Mouse (Mus musculus) G1E (cell line): Measurements from ENCODE around the gene Ormdl2. TPM values are rescaled to one million over a fixed set of nuclear protein-coding genes. Genes with fewer than 3 reads are reported as not detected.
A peak's percentile ranks its signal among the peaks of the same experiment; 100 is the strongest.

Source experiments
- ATAC-seq: 2 replicates; pipeline ENCODE4 v1.8.0; 2016; ENCODE audit warnings: mild to moderate bottlenecking; ENCODE audit not compliant: insufficient number of reproducible peaks, poor library complexity, low FRiP score, severe bottlenecking; ENCODE audit errors: extremely low read depth
- DNase-seq: peaks from one replicate; pipeline ENCODE4 v3.0.0; 2012; ENCODE audit warnings: low spot score
- H3K27me3 ChIP-seq: 2 replicates; pipeline ENCODE4 v1.6.1; 2012; ENCODE audit warnings: mild to moderate bottlenecking, low read length, inconsistent platforms; ENCODE audit not compliant: insufficient read depth
- H3K36me3 ChIP-seq: replicated peaks from 2 replicates; pipeline ENCODE3; 2012; ENCODE audit warnings: mild to moderate bottlenecking, inconsistent platforms
- H3K4me1 ChIP-seq: 2 replicates; pipeline ENCODE4 v1.6.1; 2012; ENCODE audit warnings: low read depth, low read length, inconsistent platforms, mixed read lengths; ENCODE audit not compliant: insufficient read depth
- H3K4me3 ChIP-seq: 2 replicates; pipeline ENCODE4 v1.5.1; 2012; ENCODE audit warnings: low read depth, mild to moderate bottlenecking, inconsistent platforms, low read length, moderate library complexity, mixed read lengths
- H3K9me3 ChIP-seq: replicated peaks from 2 replicates; pipeline ENCODE4 v1.6.1; 2012; ENCODE audit warnings: inconsistent platforms
- CTCF ChIP-seq: IDR thresholded peaks from 2 replicates; pipeline ENCODE4 v1.5.1; 2012; ENCODE audit warnings: low read depth, low read length, inconsistent platforms, mixed read lengths
- GATA1 ChIP-seq: IDR thresholded peaks from 2 replicates; pipeline ENCODE4 v1.6.1; 2012; ENCODE audit warnings: borderline replicate concordance, low read length, inconsistent platforms, mixed read lengths
- GATA2 ChIP-seq: IDR thresholded peaks from 2 replicates; pipeline ENCODE4 v1.6.1; 2012; ENCODE audit warnings: low read depth, low read length, inconsistent platforms, borderline replicate concordance
- POLR2AphosphoS5 ChIP-seq: IDR thresholded peaks from 2 replicates; pipeline ENCODE4 v1.6.1; 2012; ENCODE audit warnings: low read depth, low read length, inconsistent platforms; ENCODE audit not compliant: insufficient replicate concordance
- TAL1 ChIP-seq: conservative IDR thresholded peaks from 2 replicates; pipeline ENCODE4 v1.6.1; 2012; ENCODE audit warnings: low read depth, low read length, inconsistent platforms, mixed read lengths
- polyA plus RNA-seq: library from polyadenylated mRNA; stranded (reverse); fragments of >175 nt; gene quantifications from 2 replicates; pipeline ENCODE4 v1.2.3, GENCODE M21; 2012
- total RNA-seq, 2 experiments: library from RNA; stranded (forward) in 1 of 2; stranded (reverse) in 1 of 2; fragments of 200-1000 nt in 1 of 2; fragments of >200 nt in 1 of 2; fragmentation: Nextera tagmentation in 1 of 2; gene quantifications; 2 replicates each; pipeline ENCODE4 v1.2.3; 2014 to 2017

The Ormdl2 gene
- 29.3 and 31.9 TPM in 2 replicates for total RNA-seq (2014; fragmentation: Nextera tagmentation)
- 132 and 152 TPM in 2 replicates for total RNA-seq (2017)
- polyA plus RNA-seq, result 18.0 and 21.9 TPM in 2 replicates

GRCm38 (mm10) chr10:128821358-128822056 is at the start of gene Ormdl2:
TSS of gene Ormdl2 (minus strand) at chr10:128821645.
- Histone ChIP-seq H3K9me3 (no peaks in the 10 kb centered on the region), H3K27me3 (no peaks in the 10 kb centered on the region), H3K36me3 (peaks cover 58% of the 10 kb centered on the region), H3K4me1 (peaks cover 23% of the 10 kb centered on the region), H3K4me3 (peak within 1 kb of the TSS; percentile 78)
- peak; percentile 99 for ATAC-seq
- TF ChIP-seq POLR2AphosphoS5 (no peak), GATA1 (no peak), TAL1 (no peak), GATA2 (no peak), CTCF (no peak)
- peak; percentile 98 for DNase-seq

- no peaks in the 10 kb centered on the region for H3K9me3 ChIP-seq
- H3K4me3 ChIP-seq, result no peak overlapping the region
- no peak for DNase-seq
- TF ChIP-seq GATA1 (no peak), CTCF (no peak)
- no peak for ATAC-seq
- no peaks in the 10 kb centered on the region for H3K27me3 ChIP-seq
- peaks cover 86% of the 10 kb centered on the region for H3K36me3 ChIP-seq
- no peaks in the 10 kb centered on the region for H3K4me1 ChIP-seq
These were observed 48.9 kb upstream of the Ormdl2 start for GRCm38 (mm10) chr10:128870341-128870740.

- DNase-seq, result no peak
- no peak for TF ChIP-seq GATA1
- TF ChIP-seq GATA2, result no peak
- no peak for TF ChIP-seq CTCF
- TF ChIP-seq TAL1, result no peak
- no peak for TF ChIP-seq POLR2AphosphoS5
- ATAC-seq, result no peak
- H3K4me3 ChIP-seq, result no peak overlapping the region
- H3K27me3 ChIP-seq, result no peaks in the 10 kb centered on the region
- H3K36me3 ChIP-seq, result peaks cover 80% of the 10 kb centered on the region
- H3K9me3 ChIP-seq, result no peaks in the 10 kb centered on the region
- H3K4me1 ChIP-seq, result no peaks in the 10 kb centered on the region
These were observed 45.1 kb upstream of the Ormdl2 start for GRCm38 (mm10) chr10:128866518-128866917.

GRCm38 (mm10) chr10:128866042-128866441 is 44.6 kb upstream of the Ormdl2 start:
- Histone ChIP-seq H3K4me1 (no peaks in the 10 kb centered on the region), H3K4me3 (no peak overlapping the region), H3K27me3 (no peaks in the 10 kb centered on the region), H3K9me3 (no peaks in the 10 kb centered on the region), H3K36me3 (peaks cover 80% of the 10 kb centered on the region)
- no peak for DNase-seq
- TF ChIP-seq GATA2 (no peak), GATA1 (no peak), POLR2AphosphoS5 (no peak), CTCF (no peak)
- no peak for ATAC-seq

GRCm38 (mm10) chr10:128861176-128861575 is 39.7 kb upstream of the Ormdl2 start:
- Histone ChIP-seq H3K27me3 (no peaks in the 10 kb centered on the region), H3K4me1 (no peaks in the 10 kb centered on the region), H3K36me3 (peaks cover 81% of the 10 kb centered on the region), H3K9me3 (no peaks in the 10 kb centered on the region), H3K4me3 (no peak overlapping the region)
- no peak for ATAC-seq
- TF ChIP-seq GATA1 (no peak), TAL1 (no peak), GATA2 (no peak), CTCF (no peak), POLR2AphosphoS5 (no peak)
- DNase-seq, result no peak

- ATAC-seq (peak; percentile 75), DNase-seq (no peak)
- Histone ChIP-seq H3K9me3 (no peaks in the 10 kb centered on the region), H3K4me1 (peaks cover 14% of the 10 kb centered on the region), H3K4me3 (no peak overlapping the region), H3K27me3 (no peaks in the 10 kb centered on the region), H3K36me3 (peaks cover 69% of the 10 kb centered on the region)
- no peak for TF ChIP-seq CTCF
- no peak for TF ChIP-seq GATA2
- TF ChIP-seq TAL1, result peak; percentile 30; the same call in 1 of the 2 replicates
- TF ChIP-seq GATA1, result no peak
- no peak for TF ChIP-seq POLR2AphosphoS5
These were observed 28.9 kb upstream of the Ormdl2 start for GRCm38 (mm10) chr10:128850339-128850738.
